Mouse (Mus musculus) heart, embryonic 15.5 days (tissue): ENCODE results near the gene Polm. TPM values are rescaled to one million over a fixed set of nuclear protein-coding genes. Genes with fewer than 3 reads are reported as not detected.

ENCODE experiments used
- ATAC-seq: fragments of 200-750 bp; cut with Nextera tagmentation; replicated peaks from 2 replicates; pipeline ENCODE4 v1.8.0; 2017; ENCODE audit warnings: low read depth, moderate TSS enrichment; ENCODE audit not compliant: insufficient number of reproducible peaks, insufficient read depth, low FRiP score
- H3K27ac ChIP-seq: fragments of 300-500 bp; sonication (generic); 2 replicates; pipeline ENCODE4 v1.5.1; 2015; ENCODE audit warnings: mild to moderate bottlenecking, inconsistent platforms
- H3K27me3 ChIP-seq: fragments of 300-500 bp; sonication (generic); 2 replicates; pipeline ENCODE4 v1.6.1; 2015; ENCODE audit warnings: inconsistent platforms
- H3K36me3 ChIP-seq: fragments of 300-500 bp; sonication (generic); 2 replicates; pipeline ENCODE4 v1.6.1; 2015; ENCODE audit warnings: mild to moderate bottlenecking, inconsistent platforms
- H3K4me1 ChIP-seq: fragments of 300-500 bp; sonication (generic); replicated peaks from 2 replicates; pipeline ENCODE4 v1.6.1; 2015; ENCODE audit warnings: inconsistent platforms
- H3K4me2 ChIP-seq: fragments of 300-500 bp; sonication (generic); 2 replicates; pipeline ENCODE4 v1.6.1; 2015; ENCODE audit warnings: inconsistent platforms, mild to moderate bottlenecking, moderate library complexity
- H3K4me3 ChIP-seq: fragments of 300-500 bp; sonication (generic); 2 replicates; pipeline ENCODE4 v1.5.1; 2015; ENCODE audit warnings: mild to moderate bottlenecking, inconsistent platforms
- H3K9ac ChIP-seq: fragments of 300-500 bp; sonication (generic); 2 replicates; pipeline ENCODE4 v1.6.1; 2015; ENCODE audit warnings: mild to moderate bottlenecking, inconsistent platforms
- H3K9me3 ChIP-seq: fragments of 300-500 bp; sonication (generic); replicated peaks from 2 replicates; pipeline ENCODE4 v1.6.1; 2016; ENCODE audit warnings: inconsistent platforms
- WGBS: fragments of 180-500 bp; shearing (Covaris S2); methylation state at CpG from one replicate; pipeline ENCODE4 v1.1.7; 2015; ENCODE audit warnings: mixed read lengths; 5-methylcytosine and 5-hydroxymethylcytosine counted together
- polyA plus RNA-seq: library from polyadenylated mRNA; unstranded; fragments of >200 nt; fragmentation: Nextera tagmentation; extraction: Ambion mirVana; gene quantifications from 2 replicates; pipeline ENCODE4 v1.2.1, GENCODE M21; 2015

Polm gene
- polyA plus RNA-seq, 1 experiment from 2014 or later = 6.0 TPM

DNA sequence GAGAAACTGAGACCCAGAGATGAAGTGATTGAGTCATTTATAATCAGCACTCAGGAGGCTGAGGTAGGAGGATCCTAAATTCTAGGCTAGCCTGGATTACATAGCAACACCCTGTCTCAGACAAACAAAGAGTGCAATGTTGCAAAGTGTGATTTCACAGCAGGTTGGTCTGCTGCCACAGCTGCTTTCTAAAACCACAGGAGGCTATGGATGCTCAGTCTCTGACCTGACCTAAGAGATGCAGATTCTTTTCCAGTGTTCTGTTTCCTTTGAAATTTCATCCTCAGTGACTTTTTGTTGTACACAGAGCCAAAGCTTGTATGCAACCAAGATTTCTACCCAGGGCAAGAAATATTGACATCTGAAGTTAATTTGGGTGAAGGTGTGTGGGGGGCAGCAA is 17.7 kb upstream of the Polm start:
- H3K4me1 ChIP-seq = peaks cover 33% of the 10 kb centered on the region
- no peak overlapping the region for H3K27ac ChIP-seq
- H3K9ac ChIP-seq = no peak overlapping the region
- H3K4me2 ChIP-seq = no peak overlapping the region
- H3K4me3 ChIP-seq = no peak overlapping the region
- H3K9me3 ChIP-seq = no peaks in the 10 kb centered on the region
- H3K27me3 ChIP-seq = no peaks in the 10 kb centered on the region
- ATAC-seq = no peak
- H3K36me3 ChIP-seq = no peaks in the 10 kb centered on the region

DNA sequence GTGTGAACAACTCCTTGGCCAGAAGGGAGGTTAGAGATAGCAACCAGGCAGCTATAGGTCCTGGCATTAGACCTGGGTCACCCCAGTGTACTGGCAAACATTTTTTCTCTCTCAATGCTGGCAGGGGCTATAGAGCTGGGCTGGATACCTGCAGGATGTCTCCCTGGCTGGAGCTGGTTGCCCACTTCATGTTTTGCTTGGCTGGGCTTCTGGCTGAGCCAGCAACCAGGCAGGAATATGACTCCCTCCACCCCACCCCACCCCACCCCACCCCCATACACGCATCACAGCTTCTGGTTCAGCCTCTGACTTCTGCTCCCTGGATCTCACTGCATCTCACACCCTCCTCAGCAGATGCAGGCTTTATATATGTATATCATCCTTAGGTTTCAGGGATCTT is 14.5 kb upstream of the Polm start:
- no peaks in the 10 kb centered on the region for H3K9me3 ChIP-seq
- H3K4me2 ChIP-seq = no peak overlapping the region
- H3K27ac ChIP-seq = no peak overlapping the region
- H3K36me3 ChIP-seq = no peaks in the 10 kb centered on the region
- no peaks in the 10 kb centered on the region for H3K27me3 ChIP-seq
- peaks cover 46% of the 10 kb centered on the region for H3K4me1 ChIP-seq
- ATAC-seq = no peak
- 23% methylated on average over 1 of the region's 1 CpGs for WGBS
- H3K9ac ChIP-seq = no peak overlapping the region
- H3K4me3 ChIP-seq = no peak overlapping the region

DNA sequence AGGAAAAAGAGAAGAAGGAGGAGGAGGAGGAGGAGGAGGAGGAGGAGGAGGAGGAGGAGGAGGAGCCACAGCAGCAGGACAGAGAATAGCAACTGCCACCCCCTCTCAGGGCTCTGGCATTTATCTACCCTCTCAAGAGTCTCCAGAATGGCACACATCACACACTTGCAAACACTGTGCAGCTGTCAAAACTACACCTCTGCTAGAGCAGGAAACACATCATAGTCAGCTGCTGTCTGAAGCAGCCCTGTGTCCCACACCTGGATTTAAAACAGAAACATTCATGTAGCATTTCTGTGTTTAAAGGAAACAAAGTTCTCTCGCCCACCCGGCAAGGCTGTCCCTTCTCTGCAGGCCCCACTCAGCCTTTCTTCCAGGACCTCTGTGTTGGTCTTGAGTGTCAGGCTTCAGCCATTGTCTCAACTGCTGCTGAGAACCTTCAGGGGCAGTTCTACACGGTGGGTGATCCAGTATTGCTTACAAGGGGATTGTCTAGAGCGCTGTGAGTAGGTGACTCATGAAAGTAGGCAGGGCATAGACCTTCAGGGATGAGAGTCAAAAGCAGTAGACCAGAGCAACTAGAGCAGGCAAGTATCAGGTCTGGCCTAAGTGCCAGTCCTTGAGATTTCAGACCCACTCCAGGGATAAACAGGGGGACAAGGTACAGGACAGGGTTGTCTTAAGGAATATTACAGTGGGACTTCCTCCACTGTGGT is 13.4 kb upstream of the Polm start:
- Histone ChIP-seq H3K9ac (no peak overlapping the region), H3K9me3 (no peaks in the 10 kb centered on the region), H3K4me3 (no peak overlapping the region), H3K27ac (peak overlapping the region; percentile 43; the same call in 1 of the 2 replicates), H3K4me1 (peaks cover 47% of the 10 kb centered on the region), H3K36me3 (no peaks in the 10 kb centered on the region), H3K27me3 (no peaks in the 10 kb centered on the region), H3K4me2 (no peak overlapping the region)
- no peak for ATAC-seq
- 43% methylated on average over 4 of the region's 4 CpGs for WGBS

DNA sequence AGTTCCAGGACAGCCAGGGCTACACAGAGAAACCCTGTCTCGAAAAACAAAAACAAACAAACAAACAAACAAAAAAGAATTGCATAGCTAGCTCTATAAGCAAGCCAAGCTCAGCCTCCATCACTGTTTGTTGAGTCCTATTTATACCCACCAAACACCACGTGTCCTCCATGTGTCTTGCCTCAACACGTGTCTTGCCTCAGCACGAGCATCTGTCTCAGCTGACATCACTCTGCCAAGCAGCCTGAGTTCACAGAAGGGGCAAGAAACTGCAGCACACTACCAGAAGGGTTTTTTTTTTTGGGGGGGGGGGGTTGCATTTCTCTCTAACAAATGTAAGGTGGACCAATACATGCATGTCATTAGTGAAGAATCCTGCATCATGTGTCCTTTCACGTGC is 12.6 kb upstream of the Polm start:
- peaks cover 41% of the 10 kb centered on the region for H3K4me1 ChIP-seq
- no peaks in the 10 kb centered on the region for H3K27me3 ChIP-seq
- H3K4me2 ChIP-seq = no peak overlapping the region
- no peaks in the 10 kb centered on the region for H3K36me3 ChIP-seq
- H3K9me3 ChIP-seq = no peaks in the 10 kb centered on the region
- WGBS = 38% methylated on average over 5 of the region's 5 CpGs
- no peak overlapping the region for H3K27ac ChIP-seq
- no peak overlapping the region for H3K4me3 ChIP-seq
- H3K9ac ChIP-seq = no peak overlapping the region
- ATAC-seq = no peak

DNA sequence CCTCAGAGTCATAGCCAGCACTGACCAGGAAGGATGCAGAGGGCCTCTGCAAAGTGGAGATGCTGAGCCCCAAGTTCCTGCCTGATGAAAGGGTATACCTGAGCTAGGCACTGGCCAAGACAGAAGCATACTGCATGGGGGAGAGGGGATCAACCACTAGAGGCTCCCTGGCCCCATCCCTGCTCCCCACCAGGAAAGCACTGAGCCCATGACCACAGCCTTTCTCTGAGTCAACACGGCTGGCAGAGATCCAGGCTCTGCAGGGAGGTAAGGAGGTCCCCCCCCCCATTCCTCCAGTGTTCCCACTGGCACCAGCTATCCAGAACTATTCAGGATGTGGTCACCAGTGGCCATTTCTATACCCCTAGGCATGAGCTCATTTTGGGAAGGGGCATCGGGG is 11.5 kb upstream of the Polm start:
- Histone ChIP-seq H3K9ac (no peak overlapping the region), H3K4me2 (no peak overlapping the region), H3K9me3 (no peaks in the 10 kb centered on the region), H3K4me3 (no peak overlapping the region), H3K27ac (no peak overlapping the region), H3K36me3 (no peaks in the 10 kb centered on the region), H3K27me3 (no peaks in the 10 kb centered on the region), H3K4me1 (peaks cover 41% of the 10 kb centered on the region)
- no peak for ATAC-seq
- 71% methylated on average over 2 of the region's 2 CpGs for WGBS

DNA sequence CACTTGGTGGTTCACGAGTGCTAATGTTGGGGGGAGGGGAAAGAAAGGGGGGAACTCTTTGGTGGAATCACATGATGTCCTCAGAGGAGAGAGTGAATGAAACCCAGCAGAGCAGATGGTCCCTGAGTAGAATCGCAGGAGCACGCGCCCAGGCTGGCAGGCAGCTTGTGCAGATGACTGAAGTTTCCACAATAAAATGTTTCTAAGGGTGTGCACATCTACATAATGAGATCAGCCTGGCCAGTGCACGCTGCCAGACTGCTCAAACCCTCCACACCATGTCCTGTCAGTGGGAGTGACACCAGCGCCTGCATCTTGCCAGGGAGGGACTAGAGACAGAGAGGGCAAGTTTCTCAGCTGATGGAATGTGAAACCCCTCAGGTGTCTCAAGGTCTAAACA is 10.9 kb upstream of the Polm start:
- 51% methylated on average over 6 of the region's 6 CpGs for WGBS
- no peaks in the 10 kb centered on the region for H3K36me3 ChIP-seq
- peaks cover 41% of the 10 kb centered on the region for H3K4me1 ChIP-seq
- H3K9ac ChIP-seq = no peak overlapping the region
- no peaks in the 10 kb centered on the region for H3K9me3 ChIP-seq
- peak; percentile 28; the same call in 1 of the 2 replicates for ATAC-seq
- no peaks in the 10 kb centered on the region for H3K27me3 ChIP-seq
- no peak overlapping the region for H3K4me3 ChIP-seq
- no peak overlapping the region for H3K4me2 ChIP-seq
- H3K27ac ChIP-seq = no peak overlapping the region; the same call in 1 of the 2 replicates

DNA sequence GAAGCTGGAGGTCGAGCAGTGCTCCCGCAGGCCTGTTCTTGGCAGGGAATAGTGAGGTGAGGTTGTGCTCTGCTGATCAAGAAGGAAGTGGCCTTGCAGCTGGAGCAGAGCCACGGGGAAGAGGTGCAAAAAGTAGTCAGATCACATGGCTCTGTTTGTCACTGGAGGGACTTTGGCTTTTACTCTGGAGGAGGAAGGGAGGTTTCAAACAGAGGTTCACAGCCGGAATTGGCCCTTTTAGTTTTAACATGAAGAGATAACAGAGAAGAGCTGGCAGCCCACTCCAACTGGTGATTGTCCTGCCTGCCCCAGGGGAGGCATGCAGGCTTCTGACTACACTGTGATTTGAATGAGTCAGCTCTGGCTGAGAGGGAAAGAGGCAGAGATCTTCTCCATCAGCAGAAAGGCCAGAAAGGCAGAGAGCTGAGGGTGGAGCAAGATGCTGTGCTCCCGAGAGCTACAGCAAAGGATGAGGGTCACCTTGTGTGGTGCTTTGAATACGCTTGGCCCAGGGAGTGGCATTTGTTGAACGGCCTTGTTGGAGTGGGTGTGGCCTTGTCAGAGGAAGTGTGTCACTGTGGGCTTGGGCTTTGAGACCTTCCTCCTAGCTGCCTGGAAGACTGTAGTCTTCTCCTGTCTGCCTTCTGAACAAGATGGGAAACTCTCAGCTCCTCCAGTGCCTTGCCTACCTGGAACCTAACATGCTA is 9.0 kb upstream of the Polm start:
- Histone ChIP-seq H3K4me1 (peaks cover 33% of the 10 kb centered on the region), H3K9me3 (no peaks in the 10 kb centered on the region), H3K27ac (peak overlapping the region; percentile 39), H3K27me3 (no peaks in the 10 kb centered on the region), H3K9ac (no peak overlapping the region), H3K36me3 (no peaks in the 10 kb centered on the region), H3K4me2 (no peak overlapping the region), H3K4me3 (no peak overlapping the region)
- peak; percentile 61 for ATAC-seq
- 33% methylated on average over 7 of the region's 7 CpGs for WGBS

DNA sequence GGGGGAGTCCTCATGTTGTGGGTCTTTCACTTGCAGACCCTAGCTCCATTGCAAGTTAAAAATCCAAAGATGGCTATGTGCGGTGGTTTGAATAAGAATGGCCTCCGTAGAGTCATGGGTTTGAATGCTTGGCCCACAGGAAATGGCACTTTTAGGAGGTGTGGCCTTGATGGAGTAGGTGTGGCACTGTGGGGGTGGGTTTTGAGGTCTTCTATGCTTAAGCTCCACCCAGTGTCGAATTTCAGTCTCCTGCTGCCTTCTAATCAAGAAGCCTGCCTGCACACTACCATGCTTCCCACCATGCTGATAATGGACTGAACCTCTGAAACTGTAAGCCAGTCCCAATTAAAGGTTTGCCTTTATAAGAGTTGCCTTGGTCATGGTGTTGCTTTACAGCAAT is 5.3 kb upstream of the Polm start:
- Histone ChIP-seq H3K4me2 (no peak overlapping the region), H3K4me1 (peaks cover 11% of the 10 kb centered on the region; the same call in 1 of the 2 replicates), H3K9me3 (no peaks in the 10 kb centered on the region), H3K27ac (no peak overlapping the region), H3K9ac (no peak overlapping the region), H3K36me3 (no peaks in the 10 kb centered on the region), H3K4me3 (no peak overlapping the region), H3K27me3 (no peaks in the 10 kb centered on the region)
- 81% methylated on average over 3 of the region's 3 CpGs for WGBS
- no peak for ATAC-seq

DNA sequence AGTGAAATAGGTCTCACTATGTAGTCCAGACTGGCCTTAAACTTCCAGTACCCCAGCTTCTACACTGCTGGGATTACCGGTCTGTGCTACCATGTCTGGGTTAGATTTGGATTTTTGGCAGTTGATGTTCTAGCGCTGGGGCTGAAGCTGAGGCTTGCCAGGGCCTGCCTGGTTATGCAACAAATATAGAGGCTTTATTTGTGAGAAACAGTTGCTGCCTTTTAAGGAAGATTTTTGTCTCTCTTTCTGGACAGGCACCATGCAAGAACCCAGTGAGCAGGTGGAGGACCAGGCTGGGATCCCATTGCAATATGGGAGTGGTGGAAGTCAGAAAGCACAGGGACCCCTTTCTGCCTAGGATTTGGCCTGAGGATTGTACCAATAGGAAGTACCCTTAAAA is 3.9 kb upstream of the Polm start:
- H3K27ac ChIP-seq = no peak overlapping the region
- 90% methylated on average over 2 of the region's 2 CpGs for WGBS
- H3K27me3 ChIP-seq = no peaks in the 10 kb centered on the region
- H3K9me3 ChIP-seq = no peaks in the 10 kb centered on the region
- H3K4me2 ChIP-seq = no peak overlapping the region
- H3K36me3 ChIP-seq = no peaks in the 10 kb centered on the region
- H3K4me3 ChIP-seq = no peak overlapping the region
- no peak for ATAC-seq
- no peak overlapping the region for H3K9ac ChIP-seq
- H3K4me1 ChIP-seq = peaks cover 15% of the 10 kb centered on the region

DNA sequence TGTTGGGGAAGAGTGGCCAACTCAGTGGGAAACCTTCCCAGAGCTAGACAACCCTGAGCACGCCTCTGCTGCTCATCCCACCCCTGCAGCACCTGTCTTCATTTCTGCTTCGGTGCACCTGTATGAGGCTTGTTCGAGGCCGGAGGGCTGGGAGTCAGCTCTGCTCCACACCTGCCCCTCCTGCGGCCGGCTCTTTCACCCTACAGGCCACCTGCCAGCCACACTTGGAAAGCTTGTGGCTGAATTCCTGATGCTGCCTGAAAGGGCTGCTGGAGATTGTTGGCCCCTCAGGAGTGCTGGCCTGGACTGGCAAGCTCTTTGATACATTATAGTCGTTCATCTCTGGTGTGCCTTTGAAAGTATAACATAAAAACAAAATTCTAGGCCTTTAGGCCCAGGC is 2.5 kb upstream of the Polm start:
- no peak overlapping the region for H3K4me2 ChIP-seq
- H3K9ac ChIP-seq = no peak overlapping the region
- no peaks in the 10 kb centered on the region for H3K27me3 ChIP-seq
- H3K9me3 ChIP-seq = no peaks in the 10 kb centered on the region
- H3K4me1 ChIP-seq = peaks cover 9% of the 10 kb centered on the region
- H3K36me3 ChIP-seq = no peaks in the 10 kb centered on the region
- 88% methylated on average over 7 of the region's 7 CpGs for WGBS
- H3K27ac ChIP-seq = no peak overlapping the region
- no peak for ATAC-seq
- H3K4me3 ChIP-seq = no peak overlapping the region

DNA sequence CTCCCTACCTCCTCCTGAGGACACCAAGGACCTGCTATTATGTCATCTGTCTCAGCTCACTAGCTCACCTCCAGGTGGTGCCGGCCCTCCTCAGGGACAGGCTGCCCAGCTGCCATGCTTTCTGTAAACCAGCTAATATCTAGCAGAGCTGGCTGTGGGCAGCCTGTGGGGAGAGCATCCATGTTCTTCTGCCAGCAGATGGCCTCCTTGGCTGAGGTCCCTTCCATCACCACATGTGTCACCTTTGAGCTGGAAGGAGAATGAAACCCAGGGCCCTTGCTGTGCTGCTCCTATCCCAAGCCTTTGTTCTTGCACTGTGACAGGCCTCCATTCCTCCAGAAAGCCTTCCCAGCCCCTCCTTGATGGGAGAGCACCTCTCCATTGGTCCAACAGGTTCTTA is 1.7 kb downstream of the Polm start:
- ATAC-seq = no peak
- peak overlapping the region; percentile 6; the same call in 1 of the 2 replicates for H3K9ac ChIP-seq
- WGBS = 46% methylated on average over 1 of the region's 1 CpGs

DNA sequence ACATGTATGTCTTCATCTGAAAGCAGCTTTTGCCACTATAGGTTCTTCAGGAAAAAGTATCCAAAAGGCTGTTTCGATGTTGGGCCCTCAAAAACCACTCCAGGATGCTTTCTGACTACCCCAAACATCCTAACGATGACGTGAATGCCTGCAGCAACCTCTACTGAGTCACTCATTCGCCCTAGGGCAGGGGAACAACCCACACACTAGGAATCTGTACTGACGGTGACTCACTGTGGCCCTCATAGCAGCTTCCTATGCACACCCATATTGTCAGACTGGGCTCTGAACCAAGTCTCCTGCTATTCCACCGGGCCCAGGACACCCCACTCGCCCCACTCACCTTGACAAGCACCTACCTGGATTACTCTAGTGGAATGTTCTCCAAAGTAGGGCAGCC is 2.8 kb downstream of the Polm start:
- Histone ChIP-seq H3K9me3 (no peaks in the 10 kb centered on the region), H3K4me2 (no peak overlapping the region), H3K27ac (no peak overlapping the region), H3K4me1 (peaks cover 16% of the 10 kb centered on the region), H3K4me3 (no peak overlapping the region), H3K36me3 (peaks cover 18% of the 10 kb centered on the region; the same call in 1 of the 2 replicates), H3K27me3 (no peaks in the 10 kb centered on the region), H3K9ac (no peak overlapping the region)
- no peak for ATAC-seq
- 84% methylated on average over 7 of the region's 7 CpGs for WGBS

More for the DNA sequence above, 1.7 kb downstream of the Polm start:
- H3K27ac ChIP-seq = no peak overlapping the region
- H3K4me3 ChIP-seq = no peak overlapping the region
- no peaks in the 10 kb centered on the region for H3K27me3 ChIP-seq
- H3K36me3 ChIP-seq = peaks cover 18% of the 10 kb centered on the region; the same call in 1 of the 2 replicates
- H3K4me1 ChIP-seq = peaks cover 12% of the 10 kb centered on the region
- no peak overlapping the region for H3K4me2 ChIP-seq
- no peaks in the 10 kb centered on the region for H3K9me3 ChIP-seq
